Mouse (Mus musculus): ENCODE data around the gene Rcbtb2.

Gene Rcbtb2

GRCm38 (mm10) chr14:73217062-73217461 lies 94.2 kb downstream of the Rcbtb2 start:
- DNase-seq = no peak

GRCm38 (mm10) chr14:73222316-73222970 lies 99.6 kb downstream of the Rcbtb2 start:
- DNase-seq = no peak

GRCm38 (mm10) chr14:73226346-73226745 lies 103.5 kb downstream of the Rcbtb2 start:
- DNase-seq = no peak

- no peak for DNase-seq
These were observed 104.0 kb downstream of the Rcbtb2 start for GRCm38 (mm10) chr14:73226849-73227248.

GRCm38 (mm10) chr14:73231286-73231982 lies 108.6 kb downstream of the Rcbtb2 start:
- DNase-seq = no peak

GRCm38 (mm10) chr14:73234468-73235031 lies 111.7 kb downstream of the Rcbtb2 start:
- DNase-seq = no peak

- DNase-seq = peak; percentile 14
These were observed 115.0 kb downstream of the Rcbtb2 start, which contains the start of gene Lpar6 for GRCm38 (mm10) chr14:73237848-73238321. Gene Lpar6 (plus strand): TSS chr14:73237895.

- DNase-seq = no peak
These were observed 115.8 kb downstream of the Rcbtb2 start for GRCm38 (mm10) chr14:73238498-73239250.

GRCm38 (mm10) chr14:73239291-73239690 lies 116.5 kb downstream of the Rcbtb2 start:
- DNase-seq = no peak

- no peak for DNase-seq
These were observed 117.0 kb downstream of the Rcbtb2 start for GRCm38 (mm10) chr14:73239857-73240256.

- no peak for DNase-seq
These were observed 121.3 kb downstream of the Rcbtb2 start for GRCm38 (mm10) chr14:73244061-73244597.

GRCm38 (mm10) chr14:73250056-73250455 lies 127.2 kb downstream of the Rcbtb2 start:
- DNase-seq = no peak

- DNase-seq = peak; percentile 43
These were observed 129.4 kb downstream of the Rcbtb2 start for GRCm38 (mm10) chr14:73252276-73252675.

GRCm38 (mm10) chr14:73253453-73254251 lies 130.8 kb downstream of the Rcbtb2 start:
- no peak for DNase-seq

GRCm38 (mm10) chr14:73254412-73254811 lies 131.6 kb downstream of the Rcbtb2 start:
- DNase-seq = no peak

GRCm38 (mm10) chr14:73255426-73255970 lies 132.7 kb downstream of the Rcbtb2 start:
- no peak for DNase-seq

- no peak for DNase-seq
These were observed 134.5 kb downstream of the Rcbtb2 start for GRCm38 (mm10) chr14:73257348-73257747.
